Mouse (Mus musculus) mesoderm, embryonic 11.5 days (tissue): Measurements from ENCODE around the gene E030025P04Rik.

Experiments used
- DNase-seq: peaks from one replicate; pipeline ENCODE4 v3.0.0-alpha.2; 2012; ENCODE audit warnings: low read depth, low spot score

The E030025P04Rik gene

DNA sequence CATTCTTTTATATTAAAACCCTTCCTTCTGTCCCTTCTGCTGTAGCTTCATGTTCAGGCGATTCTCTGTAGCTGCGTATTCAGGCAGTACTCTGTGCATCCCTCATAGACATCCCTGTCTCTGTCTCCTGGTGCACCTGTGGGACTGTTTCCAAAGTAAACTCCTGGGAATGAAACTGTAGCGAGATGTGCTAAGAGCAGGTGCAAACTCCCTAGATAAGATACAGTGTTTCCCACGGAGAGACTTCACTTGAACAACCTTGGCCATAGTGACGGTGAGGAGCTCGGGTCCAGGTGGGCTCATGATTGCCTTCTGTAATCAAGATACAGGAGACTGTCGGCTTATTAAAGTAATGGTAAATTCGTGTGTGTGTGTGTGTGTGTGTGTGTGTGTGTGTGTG, 41.5 kb downstream of the E030025P04Rik start:
- no peak for DNase-seq

DNA sequence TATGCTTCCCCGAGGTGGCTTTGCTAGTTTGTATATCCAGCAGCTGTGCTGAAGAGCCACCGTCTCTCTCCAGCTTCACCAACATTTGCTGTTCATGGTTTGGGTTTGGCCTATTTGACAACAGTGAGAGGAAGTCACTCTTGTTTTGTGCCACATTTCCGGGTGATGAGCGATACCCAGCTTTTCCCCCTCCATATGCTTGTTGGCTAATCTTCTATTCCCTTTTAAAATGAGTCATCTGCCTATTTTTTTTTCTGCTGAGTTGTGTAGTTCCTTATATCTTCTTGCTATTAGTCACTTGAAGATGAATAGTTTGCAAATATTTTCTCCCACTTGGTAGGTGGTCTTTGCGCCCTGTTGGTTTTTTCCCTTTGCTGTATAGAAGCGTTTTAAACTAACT, 43.9 kb downstream of the E030025P04Rik start:
- DNase-seq, result no peak

GRCm38 (mm10) chr11:109091821-109092220, 52.3 kb downstream of the E030025P04Rik start:
- no peak for DNase-seq
